Mouse (Mus musculus): ENCODE measurements around the gene Pak1ip1. TPM values are rescaled to one million over a fixed set of nuclear protein-coding genes. Genes with fewer than 3 reads are reported as not detected.

Gene Pak1ip1
- 10.4 TPM for polyA plus RNA-seq (2015; fragmentation: Illumina TruSeq; extraction: RNeasy Lipid Tissue Mini Kit (QIAGEN cat#74804); ENCODE audit: insufficient read depth, low read depth, low replicate concordance)

DNA sequence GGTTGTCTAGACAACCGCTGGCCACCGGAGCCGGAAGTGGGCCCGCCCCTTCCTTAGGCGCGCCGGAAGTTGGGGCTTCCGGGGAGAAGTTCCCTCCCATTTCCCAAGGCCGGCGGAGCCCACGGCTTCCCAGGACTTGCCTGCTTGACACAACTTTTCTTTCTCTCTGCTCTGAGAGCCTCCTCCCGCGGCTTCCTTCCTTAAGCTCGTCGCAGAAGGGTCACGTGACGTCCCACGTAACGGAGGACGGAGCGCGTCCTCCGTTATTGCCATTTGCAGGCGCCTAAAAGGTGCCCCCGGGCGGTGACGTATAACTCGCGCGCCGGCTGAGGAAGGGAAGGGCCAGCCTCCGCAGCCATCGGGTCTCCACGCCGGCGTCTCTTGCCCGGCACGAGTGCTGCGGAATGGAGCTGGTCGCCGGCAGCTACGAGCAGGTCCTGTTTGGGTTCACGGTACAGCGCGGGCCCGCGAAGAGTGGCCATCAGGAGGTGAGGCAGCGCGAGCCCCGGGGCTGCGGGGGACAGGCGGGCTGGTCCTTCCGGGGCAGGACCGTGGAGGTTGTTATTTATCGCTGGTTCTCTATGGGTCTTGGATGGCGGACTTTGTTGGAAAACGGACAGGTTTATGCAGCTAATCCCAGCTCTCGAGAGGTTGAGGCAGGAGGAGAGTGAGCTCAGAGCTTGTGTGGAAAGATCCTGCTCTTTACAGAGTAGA is at the start of gene Pak1ip1:
Pak1ip1 (plus strand) TSS at position 98 of the 714 bp plus-strand sequence.

DNA sequence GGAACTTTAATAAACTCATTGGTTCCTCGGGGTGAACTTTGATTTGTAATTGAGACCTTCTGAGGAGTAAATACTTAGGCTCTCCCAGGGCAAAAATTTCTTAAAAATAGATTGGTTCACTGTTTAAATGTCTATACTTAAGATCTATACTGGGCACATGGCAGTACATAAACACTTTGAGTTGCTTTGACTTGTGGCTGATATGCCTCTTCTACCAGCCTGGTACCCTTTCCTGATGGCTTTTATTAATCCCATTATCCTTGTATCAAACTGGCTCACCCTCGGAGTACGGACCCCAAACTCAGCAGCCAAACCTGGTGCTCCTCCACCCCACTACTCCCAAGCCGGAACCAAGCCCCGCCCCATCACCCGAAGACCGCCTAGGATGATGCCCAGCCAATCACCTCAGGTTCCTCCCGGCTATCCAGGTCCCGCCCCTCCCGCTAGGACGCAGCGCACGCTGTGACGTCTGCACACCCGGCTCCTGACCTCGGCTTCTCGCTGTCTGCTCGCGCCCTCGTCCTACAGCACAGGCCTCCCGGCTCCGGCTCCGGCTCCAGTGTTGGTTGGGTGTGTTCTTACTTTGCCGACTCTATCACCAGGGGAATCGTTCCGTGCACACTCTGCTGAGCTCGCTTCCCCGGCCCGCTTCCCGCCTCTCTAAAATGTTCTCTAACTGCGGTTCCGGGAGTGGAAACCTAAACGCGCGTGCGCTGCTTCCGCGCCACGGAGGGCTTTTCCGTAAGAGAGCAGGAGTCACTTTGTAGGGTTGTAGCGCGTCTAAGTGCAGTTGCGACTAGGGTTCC is 15.2 kb downstream of the Pak1ip1 start, which contains the start of gene Tmem14c:
Tmem14c (plus strand) TSS at position 464 of the 806 bp plus-strand sequence.

Other genes with a start within 250 kb of the Pak1ip1 start
- 11.2 TPM for gene Gcnt2, start 141.3 kb upstream of the Pak1ip1 start, polyA plus RNA-seq (2015; fragmentation: Illumina TruSeq; extraction: RNeasy Lipid Tissue Mini Kit (QIAGEN cat#74804); ENCODE audit: insufficient read depth, low read depth, low replicate concordance)
- gene Tmem14c, start 15.3 kb downstream of the Pak1ip1 start, polyA plus RNA-seq (2015; fragmentation: Illumina TruSeq; extraction: RNeasy Lipid Tissue Mini Kit (QIAGEN cat#74804); ENCODE audit: insufficient read depth, low read depth, low replicate concordance): 21.8 TPM
- not detected for gene Mak, start 78.7 kb downstream of the Pak1ip1 start, polyA plus RNA-seq (2015; fragmentation: Illumina TruSeq; extraction: RNeasy Lipid Tissue Mini Kit (QIAGEN cat#74804); ENCODE audit: insufficient read depth, low read depth, low replicate concordance)
- not detected for gene Gcm2, start 110.0 kb downstream of the Pak1ip1 start, polyA plus RNA-seq (2015; fragmentation: Illumina TruSeq; extraction: RNeasy Lipid Tissue Mini Kit (QIAGEN cat#74804); ENCODE audit: insufficient read depth, low read depth, low replicate concordance)
- not detected for gene Sycp2l, start 113.3 kb downstream of the Pak1ip1 start, polyA plus RNA-seq (2015; fragmentation: Illumina TruSeq; extraction: RNeasy Lipid Tissue Mini Kit (QIAGEN cat#74804); ENCODE audit: insufficient read depth, low read depth, low replicate concordance)
- gene Elovl2, start 219.4 kb downstream of the Pak1ip1 start, polyA plus RNA-seq (2015; fragmentation: Illumina TruSeq; extraction: RNeasy Lipid Tissue Mini Kit (QIAGEN cat#74804); ENCODE audit: insufficient read depth, low read depth, low replicate concordance): 0.41 TPM
- gene Smim13, start 248.8 kb downstream of the Pak1ip1 start, polyA plus RNA-seq (2015; fragmentation: Illumina TruSeq; extraction: RNeasy Lipid Tissue Mini Kit (QIAGEN cat#74804); ENCODE audit: insufficient read depth, low read depth, low replicate concordance): 3.8 TPM